Mouse (Mus musculus): ENCODE results near the gene Psmd11. TPM values are rescaled to one million over a fixed set of nuclear protein-coding genes. Genes with fewer than 3 reads are reported as not detected.
"Not testable (repeated sequence)": the region's sequence is repeated elsewhere in the genome, so short reads cannot be mapped to it uniquely, and the experiment has no call there.

The Psmd11 gene
- polyA plus RNA-seq, 1 experiment from 2014 or later, result 309 TPM

DNA sequence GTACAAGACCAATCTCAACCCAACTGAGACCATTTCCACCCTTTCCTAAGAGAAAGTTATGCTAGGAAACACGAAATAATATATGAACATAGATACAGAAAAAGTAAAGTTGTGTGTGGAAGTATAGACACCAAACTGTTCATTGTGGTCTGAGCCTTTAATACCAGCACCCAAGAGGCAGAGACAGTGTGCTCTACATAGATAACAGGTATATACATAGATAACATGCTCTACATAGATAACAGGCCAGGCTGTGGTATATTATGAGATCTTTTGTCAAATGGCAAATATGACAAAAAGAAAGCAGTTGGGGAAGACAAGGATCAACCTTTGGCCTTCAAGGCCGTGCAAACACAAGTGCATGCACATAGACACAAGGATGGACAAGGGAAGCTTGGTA is 18.0 kb upstream of the Psmd11 start:
- Histone ChIP-seq H3K4me1 (no peaks in the 10 kb centered on the region), H3K4me3 (no peak overlapping the region), H3K9me3 (no peaks in the 10 kb centered on the region), H3K36me3 (peaks cover 66% of the 10 kb centered on the region), H3K27ac (no peak overlapping the region), H3K27me3 (ENCODE audit: insufficient read depth, poor library complexity, severe bottlenecking) (no peaks in the 10 kb centered on the region)
- 89% methylated on average over 2 of the region's 2 CpGs for WGBS
- no peak for DNase-seq (ENCODE audit: low spot score)

DNA sequence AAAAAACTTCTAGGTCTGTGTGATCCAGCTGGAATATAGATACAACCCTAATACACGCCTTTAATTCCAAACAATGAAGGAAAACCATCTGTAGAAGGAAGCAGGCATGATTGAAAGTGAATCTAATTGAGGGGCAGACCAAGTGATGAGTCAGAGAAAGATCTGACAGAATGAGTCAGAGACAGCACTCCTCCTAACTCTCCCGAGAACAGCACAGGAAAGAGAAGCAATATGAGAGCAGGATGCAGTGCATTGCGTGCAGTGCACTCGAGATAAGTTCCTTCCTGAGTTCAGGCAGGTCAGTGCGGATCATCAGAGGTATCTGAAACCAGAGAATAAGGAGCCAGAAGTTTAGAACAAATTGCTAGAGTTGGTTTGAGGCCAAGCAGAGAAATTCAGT is 11.3 kb upstream of the Psmd11 start:
- H3K4me3 ChIP-seq, result no peak overlapping the region
- no peaks in the 10 kb centered on the region for H3K4me1 ChIP-seq
- 81% methylated on average over 5 of the region's 5 CpGs for WGBS
- no peaks in the 10 kb centered on the region for H3K27me3 ChIP-seq (ENCODE audit: insufficient read depth, poor library complexity, severe bottlenecking)
- H3K9me3 ChIP-seq, result peaks cover 3% of the 10 kb centered on the region; the same call in 1 of the 2 replicates
- no peak for DNase-seq (ENCODE audit: low spot score)
- H3K36me3 ChIP-seq, result peaks cover 27% of the 10 kb centered on the region
- H3K27ac ChIP-seq, result no peak overlapping the region

DNA sequence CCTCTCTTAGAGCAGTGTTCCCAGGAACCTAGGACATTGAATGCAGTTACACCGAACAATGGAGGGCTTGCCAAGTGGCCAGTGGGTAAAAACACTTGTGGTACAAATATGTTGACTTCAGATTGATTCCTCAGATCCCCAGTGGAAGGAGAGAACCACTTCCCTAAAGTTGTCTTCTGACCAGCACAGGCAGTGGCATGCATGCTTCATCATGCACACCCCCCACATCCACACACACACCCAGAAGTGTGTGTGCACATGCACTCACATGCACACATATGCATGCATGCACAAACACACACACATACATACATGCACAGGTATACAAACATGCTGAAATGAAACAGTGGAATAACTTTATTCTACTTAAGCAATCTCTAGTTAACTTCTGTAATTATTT is 8.7 kb upstream of the Psmd11 start:
- H3K27me3 ChIP-seq (ENCODE audit: insufficient read depth, poor library complexity, severe bottlenecking), result no peaks in the 10 kb centered on the region
- H3K4me1 ChIP-seq, result no peaks in the 10 kb centered on the region
- peaks cover 19% of the 10 kb centered on the region for H3K36me3 ChIP-seq
- H3K27ac ChIP-seq, result no peak overlapping the region
- H3K9me3 ChIP-seq, result peaks cover 3% of the 10 kb centered on the region; the same call in 1 of the 2 replicates
- H3K4me3 ChIP-seq, result no peak overlapping the region
- 91% methylated on average over 1 of the region's 1 CpGs for WGBS
- DNase-seq (ENCODE audit: low spot score), result no peak

DNA sequence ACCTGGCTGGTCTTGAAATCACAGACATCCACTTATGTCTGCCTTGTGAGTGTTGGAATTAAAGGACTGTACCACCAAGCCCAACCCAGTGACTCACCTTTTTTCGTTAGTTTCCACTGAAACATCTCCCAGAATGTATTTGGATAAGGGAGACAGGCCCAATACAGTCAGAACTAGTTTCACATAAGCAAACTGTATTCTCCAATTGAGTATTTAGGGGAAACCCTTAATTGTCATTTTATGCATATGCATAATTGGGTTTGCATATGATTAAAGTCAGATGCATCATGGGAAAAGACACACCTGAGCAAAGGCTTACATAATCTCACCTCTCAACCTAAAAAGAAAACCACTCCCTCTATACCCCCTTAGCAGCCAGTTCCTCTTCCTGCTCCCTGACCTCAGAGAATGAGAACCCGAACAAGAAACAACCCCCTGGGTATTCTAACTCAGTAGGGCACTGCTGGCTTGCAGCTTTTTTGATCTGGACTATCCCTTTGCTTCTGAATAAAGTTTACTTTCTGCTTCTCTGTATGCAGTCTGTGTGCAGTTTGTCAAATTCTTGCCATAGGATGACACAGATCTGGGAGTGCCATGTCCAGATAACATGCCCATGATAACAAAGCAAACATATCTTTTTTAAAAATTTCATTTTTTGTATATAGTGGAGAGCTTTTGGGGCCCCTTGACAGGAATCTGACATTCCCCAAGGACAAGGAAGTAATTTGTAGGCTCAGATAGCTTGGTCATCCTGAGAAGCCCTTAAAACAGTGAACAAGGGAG is 8.0 kb upstream of the Psmd11 start:
- WGBS, result 61% methylated on average over 2 of the region's 2 CpGs

DNA sequence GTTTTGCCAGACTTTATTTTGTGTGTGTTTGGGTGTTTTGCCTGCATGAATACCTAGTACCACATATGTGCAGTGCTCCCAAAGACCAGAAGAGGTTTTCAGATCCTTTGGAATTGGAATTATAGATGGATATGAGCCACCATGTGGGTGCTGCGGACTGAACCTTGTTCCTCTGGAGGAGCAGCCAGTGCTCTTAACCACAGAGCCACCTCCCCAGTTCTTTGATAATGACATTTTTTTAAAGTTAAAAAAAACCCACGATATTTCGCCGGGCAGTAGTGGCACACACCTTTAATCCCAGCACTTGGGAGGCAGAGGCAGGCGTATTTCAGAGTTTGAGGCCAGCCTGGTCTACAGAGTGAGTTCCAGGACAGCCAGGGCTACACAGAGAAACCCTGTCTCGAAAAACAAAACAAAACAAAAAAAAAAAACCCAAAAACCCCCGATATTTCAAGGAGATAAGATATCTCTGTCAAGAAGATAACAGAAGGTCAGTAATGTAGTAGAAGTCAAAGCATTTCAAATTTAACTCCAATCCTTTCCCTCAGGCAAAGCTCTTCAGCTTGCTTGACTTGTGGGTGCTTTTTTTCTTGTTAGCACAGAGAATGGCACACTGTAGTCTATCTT is 6.9 kb upstream of the Psmd11 start:
- 79% methylated on average over 7 of the region's 7 CpGs for WGBS
- no peak for DNase-seq (ENCODE audit: low spot score)

More for the DNA sequence above, 8.0 kb upstream of the Psmd11 start:
- H3K27ac ChIP-seq, result no peak overlapping the region
- peaks cover 3% of the 10 kb centered on the region; the same call in 1 of the 2 replicates for H3K9me3 ChIP-seq
- DNase-seq (ENCODE audit: low spot score), result no peak
- H3K36me3 ChIP-seq, result peaks cover 13% of the 10 kb centered on the region
- no peaks in the 10 kb centered on the region for H3K27me3 ChIP-seq (ENCODE audit: insufficient read depth, poor library complexity, severe bottlenecking)
- no peak overlapping the region for H3K4me3 ChIP-seq
- H3K4me1 ChIP-seq, result no peaks in the 10 kb centered on the region

DNA sequence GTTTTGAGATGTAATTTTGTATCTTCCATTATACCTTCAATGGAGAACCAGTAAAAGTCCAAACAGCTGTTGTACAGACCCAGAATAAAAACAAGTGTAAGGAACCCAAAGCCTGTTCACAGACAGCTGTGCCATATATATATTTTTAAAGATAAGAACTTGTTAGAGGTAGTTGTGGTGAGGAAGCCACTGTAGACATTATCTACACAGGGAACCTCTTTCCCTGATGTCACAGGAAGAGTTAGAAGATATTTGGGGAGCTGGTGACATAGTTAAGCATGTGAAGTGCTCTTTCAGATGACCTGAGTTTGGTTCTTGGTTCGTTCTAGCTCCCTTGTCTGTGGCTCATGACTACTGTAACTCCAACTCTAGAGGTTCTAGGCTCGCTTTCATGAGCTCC is 3.7 kb upstream of the Psmd11 start:
- Histone ChIP-seq H3K4me1 (peaks cover 1% of the 10 kb centered on the region), H3K27ac (no peak overlapping the region), H3K36me3 (no peaks in the 10 kb centered on the region), H3K4me3 (no peak overlapping the region), H3K27me3 (ENCODE audit: insufficient read depth, poor library complexity, severe bottlenecking) (no peaks in the 10 kb centered on the region), H3K9me3 (no peaks in the 10 kb centered on the region)
- no peak for DNase-seq (ENCODE audit: low spot score)
- 81% methylated on average over 2 of the region's 2 CpGs for WGBS

More for the DNA sequence above, 6.9 kb upstream of the Psmd11 start:
- Histone ChIP-seq H3K4me1 (no peaks in the 10 kb centered on the region), H3K27ac (no peak overlapping the region), H3K27me3 (ENCODE audit: insufficient read depth, poor library complexity, severe bottlenecking) (no peaks in the 10 kb centered on the region), H3K9me3 (peaks cover 3% of the 10 kb centered on the region; the same call in 1 of the 2 replicates), H3K36me3 (peaks cover 8% of the 10 kb centered on the region), H3K4me3 (no peak overlapping the region)

DNA sequence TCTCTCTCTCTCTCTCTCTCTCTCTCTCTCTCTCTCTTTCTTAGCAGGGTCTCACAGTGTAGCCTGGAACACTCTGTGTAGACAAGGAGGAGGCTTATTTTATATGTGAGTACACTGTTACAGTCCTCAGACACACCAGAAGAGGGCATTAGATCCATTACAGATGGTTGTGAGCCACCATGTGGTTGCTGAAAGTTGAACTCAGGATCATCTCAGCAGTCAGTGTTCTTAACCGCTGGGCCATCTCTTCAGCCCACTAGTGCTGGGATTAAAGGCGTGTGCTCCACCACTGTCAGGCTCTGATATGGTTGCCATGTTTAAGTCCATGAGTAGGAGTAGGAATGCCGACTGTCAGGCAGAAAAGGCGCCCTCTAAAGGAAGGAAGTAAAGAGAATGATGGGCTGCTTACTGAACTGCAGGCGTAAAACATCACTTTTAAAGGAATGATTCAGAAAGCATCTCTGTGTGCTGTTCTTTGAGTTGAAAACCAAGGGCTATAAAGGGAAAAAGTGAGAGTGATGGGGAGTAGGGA is 3.1 kb upstream of the Psmd11 start:
- 56% methylated on average over 5 of the region's 5 CpGs for WGBS
- H3K27me3 ChIP-seq (ENCODE audit: insufficient read depth, poor library complexity, severe bottlenecking), result no peaks in the 10 kb centered on the region
- H3K36me3 ChIP-seq, result no peaks in the 10 kb centered on the region
- no peak for DNase-seq (ENCODE audit: low spot score)
- no peaks in the 10 kb centered on the region for H3K9me3 ChIP-seq
- no peak overlapping the region for H3K4me3 ChIP-seq
- peaks cover 5% of the 10 kb centered on the region for H3K4me1 ChIP-seq
- no peak overlapping the region for H3K27ac ChIP-seq

DNA sequence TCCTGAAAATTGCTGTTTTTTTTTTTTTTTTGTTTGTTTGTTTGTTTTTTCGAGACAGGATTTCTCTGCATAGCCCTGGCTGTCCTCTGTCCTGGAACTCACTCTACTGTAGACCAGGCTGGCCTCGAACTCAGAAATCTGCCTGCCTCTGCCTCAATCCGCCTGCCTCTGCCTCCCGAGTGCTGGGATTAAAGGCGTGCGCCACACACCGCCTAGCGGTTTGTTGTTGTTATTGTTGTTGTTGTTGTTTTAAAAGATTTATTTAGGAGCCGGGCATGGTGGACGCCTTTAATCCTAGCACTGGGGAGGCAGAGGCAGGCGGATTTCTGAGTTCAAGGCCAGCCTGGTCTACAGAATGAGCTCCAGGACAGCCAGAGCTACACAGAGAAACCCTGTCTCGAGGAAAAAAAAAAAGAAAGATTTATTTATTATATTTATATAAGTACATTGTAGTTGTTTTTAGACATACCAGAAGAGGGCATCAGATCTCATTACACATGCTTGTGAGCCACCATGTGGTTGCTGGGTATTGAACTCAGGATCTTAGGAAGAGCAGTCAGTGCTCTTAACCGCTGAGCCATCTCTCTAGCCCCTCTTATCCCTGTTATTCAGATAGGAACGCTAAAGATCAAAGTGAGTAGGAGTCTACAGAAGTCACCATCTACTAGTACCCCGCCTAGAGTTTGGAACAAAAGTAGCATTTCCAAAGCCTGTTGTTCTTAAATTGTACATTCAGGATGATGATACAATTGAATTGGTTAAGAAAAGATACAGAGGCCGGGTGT is 2.2 kb upstream of the Psmd11 start:
- H3K4me1 ChIP-seq; H3K9me3 ChIP-seq; H3K27me3 ChIP-seq (ENCODE audit: insufficient read depth, poor library complexity, severe bottlenecking); H3K4me3 ChIP-seq; H3K27ac ChIP-seq; DNase-seq (ENCODE audit: low spot score); H3K36me3 ChIP-seq: not testable (repeated sequence)
- WGBS, result 76% methylated on average over 16 of the region's 16 CpGs

DNA sequence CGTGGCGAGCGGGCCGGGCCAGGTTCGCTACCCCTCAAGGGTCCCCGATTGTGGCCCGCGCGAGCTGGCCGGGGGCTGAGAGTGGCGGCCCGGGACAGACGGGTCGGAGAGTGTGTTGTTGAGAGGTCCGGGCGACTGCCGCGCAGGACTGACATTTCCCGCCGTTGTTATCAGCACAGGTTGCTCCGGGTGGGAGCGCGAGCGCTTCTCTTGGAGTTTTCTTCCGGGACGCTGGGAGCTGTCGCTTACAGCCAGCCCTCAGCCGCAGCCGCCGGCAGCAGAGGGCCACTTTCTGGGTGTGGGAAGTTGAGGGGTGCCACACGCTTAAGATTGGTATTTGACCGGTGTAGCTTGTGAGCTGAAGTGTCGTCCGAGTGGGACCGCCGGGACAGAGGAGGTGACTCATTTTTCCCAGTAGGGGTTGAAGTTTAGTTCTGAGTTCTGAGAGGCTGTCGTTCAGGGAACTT is 627 bp downstream of the Psmd11 start:
- Histone ChIP-seq H3K9me3 (no peaks in the 10 kb centered on the region), H3K4me1 (peaks cover 5% of the 10 kb centered on the region), H3K4me3 (peak overlapping the region; percentile 98), H3K27me3 (ENCODE audit: insufficient read depth, poor library complexity, severe bottlenecking) (no peaks in the 10 kb centered on the region), H3K36me3 (peaks cover 23% of the 10 kb centered on the region), H3K27ac (peak overlapping the region; percentile 97)
- peak; percentile 84 for DNase-seq (ENCODE audit: low spot score)
- WGBS, result under 1% methylated on average over 37 of the region's 37 CpGs

DNA sequence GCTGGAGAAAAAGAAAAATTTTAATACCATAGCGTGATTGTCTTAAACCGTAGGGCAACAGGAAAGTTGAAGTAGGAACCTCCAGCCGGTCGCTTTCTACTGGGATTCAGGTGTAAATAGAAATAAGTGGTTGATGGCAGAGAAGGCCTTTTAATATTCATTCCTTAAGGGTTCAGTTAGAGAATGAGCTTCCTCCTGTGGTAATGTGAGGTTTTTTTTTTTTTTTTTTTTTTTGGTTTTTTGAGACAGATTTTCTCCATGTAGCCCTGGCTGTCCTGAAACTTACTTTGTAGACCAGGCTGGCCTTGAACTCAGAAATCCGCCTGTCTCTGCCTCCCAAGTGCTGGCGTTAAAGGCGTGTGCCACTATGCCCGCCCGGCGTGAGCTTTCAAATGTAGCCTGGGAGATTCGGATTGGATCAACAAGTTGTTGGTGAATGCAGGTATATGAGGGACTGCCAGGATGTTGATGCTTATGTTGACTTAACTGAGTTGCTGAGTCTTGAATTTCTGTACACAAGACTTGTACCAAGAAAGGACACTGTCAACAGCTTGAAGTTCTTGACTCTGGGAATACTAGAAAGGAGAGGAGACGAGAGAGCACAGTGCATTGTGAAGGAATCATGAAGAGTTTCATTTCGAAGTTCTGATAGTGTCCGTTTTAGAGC is 1.2 kb downstream of the Psmd11 start:
- H3K27me3 ChIP-seq (ENCODE audit: insufficient read depth, poor library complexity, severe bottlenecking), result no peaks in the 10 kb centered on the region
- peak overlapping the region; percentile 97 for H3K27ac ChIP-seq
- 56% methylated on average over 14 of the region's 14 CpGs for WGBS
- DNase-seq (ENCODE audit: low spot score), result no peak
- no peaks in the 10 kb centered on the region for H3K9me3 ChIP-seq
- H3K36me3 ChIP-seq, result peaks cover 28% of the 10 kb centered on the region
- peak overlapping the region; percentile 98 for H3K4me3 ChIP-seq
- H3K4me1 ChIP-seq, result peaks cover 5% of the 10 kb centered on the region

DNA sequence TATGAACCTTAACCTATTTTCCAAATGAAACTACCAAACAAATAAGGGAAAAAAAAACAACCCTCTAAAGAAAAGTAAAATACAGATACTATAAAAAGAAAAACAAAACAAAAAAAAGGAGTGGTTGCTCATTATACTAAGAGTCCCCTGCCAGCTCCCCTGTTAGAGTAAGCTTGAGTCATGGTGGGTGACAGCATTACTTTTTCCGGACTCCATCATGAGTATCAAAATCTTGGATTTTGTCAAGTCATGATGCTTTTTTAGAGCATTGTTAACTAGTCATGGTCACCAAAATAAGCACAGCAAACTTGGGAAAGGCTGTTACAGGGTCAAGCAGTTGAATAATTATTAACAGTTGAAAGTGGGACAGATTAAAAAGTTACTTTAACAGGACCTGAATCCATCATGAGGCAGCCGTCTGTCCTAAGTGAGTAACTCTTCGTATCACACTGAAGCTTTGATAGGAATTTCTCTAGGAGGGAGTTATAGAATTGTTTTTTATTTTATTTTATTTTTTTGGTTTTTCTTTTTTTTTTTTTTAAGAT is 2.0 kb downstream of the Psmd11 start:
- H3K4me1 ChIP-seq, result peaks cover 5% of the 10 kb centered on the region
- H3K4me3 ChIP-seq, result no peak overlapping the region
- no peaks in the 10 kb centered on the region for H3K27me3 ChIP-seq (ENCODE audit: insufficient read depth, poor library complexity, severe bottlenecking)
- H3K36me3 ChIP-seq, result peaks cover 35% of the 10 kb centered on the region
- no peak overlapping the region for H3K27ac ChIP-seq
- no peak for DNase-seq (ENCODE audit: low spot score)
- no peaks in the 10 kb centered on the region for H3K9me3 ChIP-seq
- 90% methylated on average over 3 of the region's 3 CpGs for WGBS

DNA sequence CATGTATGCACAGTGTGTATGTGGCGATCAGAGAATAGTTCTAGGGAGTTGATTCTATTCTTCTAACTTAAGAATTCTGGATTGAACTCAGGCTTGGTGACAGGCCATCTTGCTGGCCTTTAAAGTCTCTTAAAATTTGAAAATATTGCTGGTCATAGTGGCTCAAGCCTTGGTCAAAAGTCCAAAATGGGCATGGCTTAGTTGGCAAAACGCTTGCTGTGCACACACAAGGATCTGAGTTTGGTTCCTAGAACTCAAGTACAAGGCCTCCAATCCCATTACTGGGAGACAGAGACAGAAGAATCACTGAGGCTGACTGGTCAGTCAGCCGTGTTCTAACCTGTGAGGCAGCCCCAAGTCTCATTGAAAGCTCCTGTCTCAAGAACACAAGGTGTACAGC is 18.5 kb downstream of the Psmd11 start:
- H3K4me3 ChIP-seq, result no peak overlapping the region
- no peaks in the 10 kb centered on the region for H3K4me1 ChIP-seq
- H3K9me3 ChIP-seq, result no peaks in the 10 kb centered on the region
- no peak overlapping the region for H3K27ac ChIP-seq
- H3K36me3 ChIP-seq, result peaks cover 83% of the 10 kb centered on the region
- WGBS, result 93% methylated on average over 3 of the region's 3 CpGs
- DNase-seq (ENCODE audit: low spot score), result no peak
- no peaks in the 10 kb centered on the region for H3K27me3 ChIP-seq (ENCODE audit: insufficient read depth, poor library complexity, severe bottlenecking)
